Mouse (Mus musculus) embryonic facial prominence, embryonic 10.5 days (tissue): ENCODE results near the gene Cfap46. TPM values are rescaled to one million over a fixed set of nuclear protein-coding genes. Genes with fewer than 3 reads are reported as not detected.
A peak's percentile ranks its signal among the peaks of the same experiment; 100 is the strongest.

Experiments
- DNase-seq: peaks from one replicate; pipeline ENCODE4 v3.0.0-alpha.2; 2017; ENCODE audit warnings: low spot score
- H3K27ac ChIP-seq: fragments of 300-500 bp; sonication (generic); replicated peaks from 2 replicates; pipeline ENCODE4 v1.5.1; 2016; ENCODE audit warnings: mild to moderate bottlenecking
- H3K27me3 ChIP-seq: fragments of 300-500 bp; sonication (generic); replicated peaks from 2 replicates; pipeline ENCODE4 v1.6.1; 2016; ENCODE audit warnings: low read depth, mild to moderate bottlenecking; ENCODE audit not compliant: poor library complexity, severe bottlenecking
- H3K36me3 ChIP-seq: fragments of 300-500 bp; sonication (generic); replicated peaks from 2 replicates; pipeline ENCODE4 v1.6.1; 2016; ENCODE audit warnings: mild to moderate bottlenecking, moderate library complexity
- H3K4me1 ChIP-seq: fragments of 300-500 bp; sonication (generic); 2 replicates; pipeline ENCODE4 v1.6.1; 2016
- H3K4me3 ChIP-seq: fragments of 300-500 bp; sonication (generic); 2 replicates; pipeline ENCODE4 v1.5.1; 2016; ENCODE audit warnings: mild to moderate bottlenecking, moderate library complexity
- H3K9me3 ChIP-seq: fragments of 300-500 bp; sonication (generic); 2 replicates; pipeline ENCODE4 v1.6.1; 2016; ENCODE audit warnings: mild to moderate bottlenecking
- WGBS: fragments of 180-500 bp; shearing (Covaris S2); methylation state at CpG from one replicate; pipeline ENCODE4 v1.1.7; 2016; 5-methylcytosine and 5-hydroxymethylcytosine counted together
- polyA plus RNA-seq: library from polyadenylated mRNA; unstranded; fragments of >200 nt; fragmentation: Nextera tagmentation; extraction: Ambion mirVana; gene quantifications from 2 replicates; pipeline ENCODE4 v1.2.1, GENCODE M21; 2016

Cfap46 gene
- polyA plus RNA-seq, 1 experiment from 2014 or later, result 0.51 TPM

GRCm38 (mm10) chr7:139584221-139585175 lies 99.1 kb downstream of the Cfap46 start:
- DNase-seq, result peak; percentile 50
- Histone ChIP-seq H3K36me3 (no peaks in the 10 kb centered on the region; the same call in 1 of the 2 replicates), H3K9me3 (no peaks in the 10 kb centered on the region), H3K4me1 (peaks cover 37% of the 10 kb centered on the region), H3K27me3 (peaks cover 100% of the 10 kb centered on the region), H3K27ac (no peak overlapping the region), H3K4me3 (peak overlapping the region; percentile 39)
- under 1% methylated on average over 53 of the region's 53 CpGs for WGBS

GRCm38 (mm10) chr7:139583094-139583737 lies 100.4 kb downstream of the Cfap46 start:
- Histone ChIP-seq H3K36me3 (peaks cover 10% of the 10 kb centered on the region; the same call in 1 of the 2 replicates), H3K9me3 (no peaks in the 10 kb centered on the region), H3K27ac (no peak overlapping the region), H3K4me3 (peak overlapping the region; percentile 59), H3K27me3 (peaks cover 100% of the 10 kb centered on the region), H3K4me1 (peaks cover 37% of the 10 kb centered on the region)
- peak; percentile 39 for DNase-seq
- WGBS, result 8% methylated on average over 17 of the region's 17 CpGs

- peak; percentile 86 for DNase-seq
- Histone ChIP-seq H3K9me3 (no peaks in the 10 kb centered on the region), H3K27me3 (peaks cover 100% of the 10 kb centered on the region), H3K36me3 (peaks cover 14% of the 10 kb centered on the region; the same call in 1 of the 2 replicates), H3K4me3 (peak within 1 kb of the TSS; percentile 59), H3K27ac (peak within 1 kb of the TSS; percentile 71), H3K4me1 (peaks cover 35% of the 10 kb centered on the region)
- WGBS, result under 1% methylated on average over 56 of the region's 56 CpGs
These were observed 101.0 kb downstream of the Cfap46 start, which contains the start of gene Nkx6-2 for GRCm38 (mm10) chr7:139582595-139582994. Gene Nkx6-2, minus strand, starts transcription at chr7:139582797.

- Histone ChIP-seq H3K9me3 (no peaks in the 10 kb centered on the region), H3K27me3 (peaks cover 100% of the 10 kb centered on the region), H3K36me3 (peaks cover 18% of the 10 kb centered on the region; the same call in 1 of the 2 replicates), H3K4me3 (peak overlapping the region; percentile 59), H3K27ac (peak overlapping the region; percentile 71), H3K4me1 (peaks cover 37% of the 10 kb centered on the region)
- peak; percentile 58 for DNase-seq
- WGBS, result 1% methylated on average over 82 of the region's 82 CpGs
These were observed 101.6 kb downstream of the Cfap46 start for GRCm38 (mm10) chr7:139581801-139582571.

GRCm38 (mm10) chr7:139580851-139581775 lies 102.5 kb downstream of the Cfap46 start:
- Histone ChIP-seq H3K4me3 (peak overlapping the region; percentile 59), H3K27ac (no peak overlapping the region), H3K27me3 (peaks cover 99% of the 10 kb centered on the region), H3K36me3 (peaks cover 18% of the 10 kb centered on the region; the same call in 1 of the 2 replicates), H3K9me3 (no peaks in the 10 kb centered on the region), H3K4me1 (peaks cover 38% of the 10 kb centered on the region)
- WGBS, result 1% methylated on average over 78 of the region's 78 CpGs
- peak; percentile 62 for DNase-seq

- no peak for DNase-seq
- Histone ChIP-seq H3K27me3 (peaks cover 90% of the 10 kb centered on the region), H3K4me3 (peak overlapping the region; percentile 59; the same call in 1 of the 2 replicates), H3K4me1 (peaks cover 27% of the 10 kb centered on the region), H3K9me3 (no peaks in the 10 kb centered on the region), H3K36me3 (peaks cover 23% of the 10 kb centered on the region; the same call in 1 of the 2 replicates), H3K27ac (no peak overlapping the region)
- 58% methylated on average over 21 of the region's 21 CpGs for WGBS
These were observed 104.2 kb downstream of the Cfap46 start for GRCm38 (mm10) chr7:139579261-139579905.

- Histone ChIP-seq H3K27me3 (peaks cover 57% of the 10 kb centered on the region), H3K4me1 (peaks cover 7% of the 10 kb centered on the region), H3K27ac (no peak overlapping the region), H3K36me3 (peaks cover 23% of the 10 kb centered on the region; the same call in 1 of the 2 replicates), H3K4me3 (no peak overlapping the region), H3K9me3 (no peaks in the 10 kb centered on the region)
- no peak for DNase-seq
- 85% methylated on average over 16 of the region's 16 CpGs for WGBS
These were observed 107.4 kb downstream of the Cfap46 start for GRCm38 (mm10) chr7:139576064-139576686.

GRCm38 (mm10) chr7:139572665-139573064 lies 111.0 kb downstream of the Cfap46 start:
- Histone ChIP-seq H3K27me3 (peaks cover 22% of the 10 kb centered on the region), H3K27ac (no peak overlapping the region)

GRCm38 (mm10) chr7:139570788-139571187 lies 112.8 kb downstream of the Cfap46 start:
- Histone ChIP-seq H3K4me1 (no peaks in the 10 kb centered on the region), H3K27me3 (peaks cover 9% of the 10 kb centered on the region; the same call in 1 of the 2 replicates), H3K27ac (no peak overlapping the region), H3K4me3 (no peak overlapping the region), H3K36me3 (peaks cover 5% of the 10 kb centered on the region; the same call in 1 of the 2 replicates), H3K9me3 (no peaks in the 10 kb centered on the region)
- DNase-seq, result no peak
- WGBS, result 92% methylated on average over 5 of the region's 5 CpGs

More at GRCm38 (mm10) chr7:139572665-139573064, 111.0 kb downstream of the Cfap46 start:
- 88% methylated on average over 3 of the region's 3 CpGs for WGBS
- Histone ChIP-seq H3K4me3 (no peak overlapping the region), H3K36me3 (peaks cover 8% of the 10 kb centered on the region; the same call in 1 of the 2 replicates), H3K9me3 (no peaks in the 10 kb centered on the region), H3K4me1 (0 out of 2 replicates have a peak, but pooled peaks cover 3% of the 10 kb centered on the region)
- DNase-seq, result no peak

GRCm38 (mm10) chr7:139566533-139566932 lies 117.1 kb downstream of the Cfap46 start:
- H3K27me3 ChIP-seq, result peaks cover 15% of the 10 kb centered on the region; the same call in 1 of the 2 replicates
- no peak for DNase-seq
- H3K4me1 ChIP-seq, result peaks cover 3% of the 10 kb centered on the region; the same call in 1 of the 2 replicates
- H3K9me3 ChIP-seq, result no peaks in the 10 kb centered on the region
- 88% methylated on average over 8 of the region's 8 CpGs for WGBS
- H3K36me3 ChIP-seq, result no peaks in the 10 kb centered on the region
- no peak overlapping the region for H3K27ac ChIP-seq
- H3K4me3 ChIP-seq, result no peak overlapping the region
